Mouse (Mus musculus): ENCODE results near the gene Med28. TPM values are rescaled to one million over a fixed set of nuclear protein-coding genes. Genes with fewer than 3 reads are reported as not detected.
A peak's percentile ranks its signal among the peaks of the same experiment; 100 is the strongest.

Med28 gene
- polyA plus RNA-seq, 1 experiment from 2014 or later = 272 TPM

DNA sequence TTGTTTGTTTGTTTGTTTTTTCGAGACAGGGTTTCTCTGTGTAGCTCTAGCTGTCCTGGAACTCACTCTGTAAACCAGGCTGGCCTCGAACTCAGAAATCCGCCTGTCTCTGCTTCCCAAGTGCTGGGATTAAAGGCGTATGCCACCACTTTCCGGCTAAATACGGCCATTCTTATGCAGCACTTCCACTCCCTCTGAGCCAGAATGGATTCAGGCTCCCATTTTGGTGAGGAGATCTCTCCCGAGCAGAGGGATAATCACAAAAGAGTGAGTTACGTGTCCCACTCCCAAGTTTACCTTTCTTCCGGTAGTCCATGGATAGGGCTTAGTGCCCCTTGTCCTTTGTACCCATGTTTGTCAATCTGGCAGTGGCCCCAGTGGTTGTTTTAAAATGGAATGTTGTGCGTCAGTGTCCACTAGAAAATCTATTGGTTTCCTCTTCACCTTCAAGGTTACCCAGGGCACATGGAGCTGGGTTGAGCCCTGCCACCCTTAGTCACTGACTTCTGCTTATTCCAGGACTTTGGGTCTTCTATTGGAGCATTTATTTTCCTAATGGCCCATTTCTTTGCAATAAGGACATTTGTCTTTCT lies 4.8 kb upstream of the Med28 start:
- ATAC-seq (ENCODE audit: low FRiP score) = no peak
- no peaks in the 10 kb centered on the region for H3K27me3 ChIP-seq
- H3K9ac ChIP-seq = no peak overlapping the region
- H3K4me3 ChIP-seq = no peak overlapping the region
- no peak overlapping the region for H3K4me2 ChIP-seq
- H3K9me3 ChIP-seq = no peaks in the 10 kb centered on the region
- H3K36me3 ChIP-seq = peaks cover 19% of the 10 kb centered on the region
- no peak overlapping the region for H3K27ac ChIP-seq
- H3K4me1 ChIP-seq (replicated peaks) = no peaks in the 10 kb centered on the region
- 92% methylated on average over 10 of the region's 10 CpGs for WGBS

DNA sequence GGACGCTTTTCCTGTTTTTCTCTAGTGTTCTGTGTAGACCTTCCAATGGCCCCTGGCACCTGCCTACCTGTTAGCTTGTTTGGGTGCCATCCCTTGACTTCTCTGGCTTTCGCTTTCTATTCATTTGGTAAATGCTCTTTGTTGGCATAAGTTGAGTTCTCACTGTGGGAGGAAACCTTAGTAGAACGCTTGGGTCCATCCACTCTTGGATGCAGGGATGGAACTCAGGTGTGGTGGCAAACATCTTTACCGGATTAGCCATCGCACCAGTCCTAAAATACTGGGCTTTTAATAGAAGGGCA lies 731 bp downstream of the Med28 start:
- H3K36me3 ChIP-seq = peaks cover 20% of the 10 kb centered on the region
- H3K4me2 ChIP-seq = peak overlapping the region; percentile 91
- H3K9me3 ChIP-seq = no peaks in the 10 kb centered on the region
- H3K9ac ChIP-seq = peak overlapping the region; percentile 91
- WGBS = 5% methylated on average over 5 of the region's 5 CpGs
- H3K27ac ChIP-seq = no peak overlapping the region
- ATAC-seq (ENCODE audit: low FRiP score) = no peak
- H3K4me3 ChIP-seq = peak overlapping the region; percentile 93
- H3K27me3 ChIP-seq = no peaks in the 10 kb centered on the region
- H3K4me1 ChIP-seq (replicated peaks) = peaks cover 18% of the 10 kb centered on the region

GRCm38 (mm10) chr5:45521601-45522000 lies 1.6 kb downstream of the Med28 start:
- H3K9ac ChIP-seq = no peak overlapping the region
- 93% methylated on average over 6 of the region's 6 CpGs for WGBS
- ATAC-seq (ENCODE audit: low FRiP score) = no peak
- H3K27me3 ChIP-seq = no peaks in the 10 kb centered on the region
- no peaks in the 10 kb centered on the region for H3K9me3 ChIP-seq
- peak overlapping the region; percentile 93 for H3K4me3 ChIP-seq
- peaks cover 28% of the 10 kb centered on the region for H3K36me3 ChIP-seq
- H3K4me1 ChIP-seq (replicated peaks) = peaks cover 18% of the 10 kb centered on the region
- no peak overlapping the region for H3K27ac ChIP-seq
- peak overlapping the region; percentile 91 for H3K4me2 ChIP-seq

DNA sequence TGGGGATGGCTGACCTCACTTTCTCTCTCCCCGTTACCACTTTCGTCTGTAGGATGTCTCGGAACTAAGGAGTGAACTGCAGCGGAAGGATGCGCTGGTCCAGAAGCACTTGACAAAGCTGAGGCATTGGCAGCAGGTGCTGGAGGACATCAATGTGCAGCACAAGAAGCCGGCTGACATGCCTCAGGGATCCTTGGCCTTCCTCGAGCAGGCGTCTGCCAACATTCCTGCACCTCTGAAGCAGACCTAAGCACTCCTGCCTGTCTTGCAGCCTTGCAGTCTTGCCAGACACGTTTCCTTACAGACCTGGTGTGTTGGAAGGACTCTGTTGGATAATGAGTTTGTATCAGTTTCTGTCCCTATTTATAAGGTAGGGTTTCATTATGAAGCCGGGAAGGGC lies 5.1 kb downstream of the Med28 start:
- Histone ChIP-seq H3K9me3 (no peaks in the 10 kb centered on the region), H3K4me1 (replicated peaks) (peaks cover 18% of the 10 kb centered on the region), H3K9ac (no peak overlapping the region), H3K27ac (no peak overlapping the region), H3K4me3 (no peak overlapping the region), H3K36me3 (peaks cover 60% of the 10 kb centered on the region), H3K4me2 (no peak overlapping the region), H3K27me3 (no peaks in the 10 kb centered on the region)
- no peak for ATAC-seq (ENCODE audit: low FRiP score)
- 96% methylated on average over 10 of the region's 10 CpGs for WGBS

GRCm38 (mm10) chr5:45526338-45526737 lies 6.3 kb downstream of the Med28 start:
- Histone ChIP-seq H3K4me3 (no peak overlapping the region), H3K27me3 (no peaks in the 10 kb centered on the region), H3K4me2 (no peak overlapping the region), H3K4me1 (replicated peaks) (peaks cover 11% of the 10 kb centered on the region), H3K9me3 (no peaks in the 10 kb centered on the region), H3K36me3 (peaks cover 71% of the 10 kb centered on the region), H3K27ac (no peak overlapping the region), H3K9ac (no peak overlapping the region)
- no peak for ATAC-seq (ENCODE audit: low FRiP score)
- WGBS = 96% methylated on average over 4 of the region's 4 CpGs

DNA sequence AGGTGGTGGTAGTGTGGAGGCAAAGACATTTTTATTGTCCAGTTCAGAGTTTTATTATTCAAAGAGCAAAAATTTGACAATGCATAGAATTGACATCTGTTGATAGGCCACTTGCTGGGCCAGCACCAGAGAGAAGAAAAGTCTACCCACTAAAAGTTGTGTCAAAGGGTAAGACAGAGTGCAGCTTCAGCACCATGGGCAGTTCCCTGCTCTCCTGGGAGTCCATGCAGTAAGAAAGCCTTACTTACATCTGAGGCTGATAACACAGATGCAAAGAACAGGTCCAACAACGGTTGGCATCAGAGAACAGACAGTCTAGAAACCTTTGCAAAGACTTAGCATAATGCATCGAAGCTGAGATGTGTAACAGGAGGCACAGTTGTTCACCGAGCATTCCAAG lies 9.7 kb downstream of the Med28 start:
- no peak overlapping the region for H3K27ac ChIP-seq
- no peaks in the 10 kb centered on the region for H3K27me3 ChIP-seq
- no peaks in the 10 kb centered on the region for H3K9me3 ChIP-seq
- no peak overlapping the region for H3K4me2 ChIP-seq
- ATAC-seq (ENCODE audit: low FRiP score) = no peak
- H3K36me3 ChIP-seq = peaks cover 69% of the 10 kb centered on the region
- no peak overlapping the region for H3K9ac ChIP-seq
- WGBS = 99% methylated on average over 3 of the region's 3 CpGs
- peaks cover 4% of the 10 kb centered on the region; the same call in 1 of the 2 replicates for H3K4me1 ChIP-seq (replicated peaks)
- H3K4me3 ChIP-seq = no peak overlapping the region

- Histone ChIP-seq H3K27me3 (no peaks in the 10 kb centered on the region), H3K4me3 (no peak overlapping the region), H3K9ac (0 out of 2 replicates have a peak overlapping the region, but pooled peaks have one; percentile 5), H3K4me2 (no peak overlapping the region), H3K9me3 (no peaks in the 10 kb centered on the region), H3K27ac (no peak overlapping the region), H3K36me3 (peaks cover 24% of the 10 kb centered on the region), H3K4me1 (replicated peaks) (peaks cover 4% of the 10 kb centered on the region; the same call in 1 of the 2 replicates)
- 5% methylated on average over 17 of the region's 17 CpGs for WGBS
- peak; percentile 82 for ATAC-seq (ENCODE audit: low FRiP score)
These were observed 14.5 kb downstream of the Med28 start for GRCm38 (mm10) chr5:45534319-45535098.

DNA sequence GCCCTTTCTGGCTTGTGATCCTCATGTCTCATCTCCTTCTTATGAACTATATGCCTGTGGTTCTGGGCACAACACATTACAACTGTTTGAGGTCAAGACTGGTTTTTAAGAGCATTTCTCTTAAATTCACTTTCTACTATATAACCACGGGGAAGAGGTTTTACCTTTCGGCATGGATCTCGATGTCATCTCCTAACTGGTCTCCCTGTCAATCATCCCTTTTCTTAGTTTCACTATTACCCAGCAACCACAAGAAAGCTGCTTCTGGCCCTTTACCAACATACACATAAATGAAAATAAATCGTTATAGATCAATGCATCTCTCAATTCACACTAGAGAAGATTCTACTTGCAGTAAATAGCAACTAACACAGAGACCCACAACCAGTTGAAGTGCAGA lies 15.1 kb downstream of the Med28 start:
- Histone ChIP-seq H3K9me3 (no peaks in the 10 kb centered on the region), H3K4me1 (replicated peaks) (peaks cover 4% of the 10 kb centered on the region; the same call in 1 of the 2 replicates), H3K4me3 (no peak overlapping the region), H3K4me2 (no peak overlapping the region), H3K27ac (no peak overlapping the region), H3K9ac (no peak overlapping the region), H3K27me3 (no peaks in the 10 kb centered on the region), H3K36me3 (peaks cover 19% of the 10 kb centered on the region)
- no peak for ATAC-seq (ENCODE audit: low FRiP score)
- WGBS = 73% methylated on average over 4 of the region's 4 CpGs

GRCm38 (mm10) chr5:45539502-45539901 lies 19.5 kb downstream of the Med28 start:
- Histone ChIP-seq H3K27ac (no peak overlapping the region), H3K27me3 (0 out of 2 replicates have a peak, but pooled peaks cover 3% of the 10 kb centered on the region), H3K9ac (no peak overlapping the region), H3K9me3 (no peaks in the 10 kb centered on the region), H3K36me3 (no peaks in the 10 kb centered on the region), H3K4me3 (no peak overlapping the region), H3K4me2 (no peak overlapping the region), H3K4me1 (replicated peaks) (no peaks in the 10 kb centered on the region)
- WGBS = 59% methylated on average over 10 of the region's 10 CpGs
- ATAC-seq (ENCODE audit: low FRiP score) = no peak

- Histone ChIP-seq H3K4me1 (replicated peaks) (no peaks in the 10 kb centered on the region), H3K36me3 (no peaks in the 10 kb centered on the region), H3K27ac (no peak overlapping the region), H3K9me3 (no peaks in the 10 kb centered on the region), H3K9ac (no peak overlapping the region), H3K4me3 (no peak overlapping the region), H3K4me2 (no peak overlapping the region), H3K27me3 (0 out of 2 replicates have a peak, but pooled peaks cover 3% of the 10 kb centered on the region)
- 63% methylated on average over 5 of the region's 5 CpGs for WGBS
- no peak for ATAC-seq (ENCODE audit: low FRiP score)
These were observed 23.3 kb downstream of the Med28 start for GRCm38 (mm10) chr5:45543374-45543773.

DNA sequence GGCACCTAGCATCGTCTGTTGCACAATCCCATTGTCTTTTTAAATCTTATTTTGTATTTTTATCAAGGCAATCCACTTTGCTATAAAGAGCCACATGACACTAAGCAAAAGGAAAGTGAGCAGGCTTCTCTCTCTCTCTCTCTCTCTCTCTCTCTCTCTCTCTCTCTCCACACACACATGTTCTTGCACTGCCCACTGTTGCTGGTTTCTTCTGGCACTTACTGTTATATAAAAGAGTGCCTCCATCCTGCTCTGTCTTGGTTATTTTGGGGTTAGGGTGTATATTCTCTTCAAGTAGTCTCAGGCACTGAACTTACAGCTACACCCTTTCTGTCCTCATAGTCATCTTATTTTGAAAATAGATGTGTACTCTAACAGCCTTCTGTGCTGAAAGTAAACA lies 29.6 kb downstream of the Med28 start:
- Histone ChIP-seq H3K4me1 (replicated peaks) (no peaks in the 10 kb centered on the region), H3K4me3 (no peak overlapping the region), H3K9ac (no peak overlapping the region), H3K9me3 (no peaks in the 10 kb centered on the region), H3K4me2 (no peak overlapping the region), H3K36me3 (no peaks in the 10 kb centered on the region), H3K27me3 (no peaks in the 10 kb centered on the region), H3K27ac (no peak overlapping the region)
- no peak for ATAC-seq (ENCODE audit: low FRiP score)
- WGBS = 100% methylated on average over 1 of the region's 1 CpGs

DNA sequence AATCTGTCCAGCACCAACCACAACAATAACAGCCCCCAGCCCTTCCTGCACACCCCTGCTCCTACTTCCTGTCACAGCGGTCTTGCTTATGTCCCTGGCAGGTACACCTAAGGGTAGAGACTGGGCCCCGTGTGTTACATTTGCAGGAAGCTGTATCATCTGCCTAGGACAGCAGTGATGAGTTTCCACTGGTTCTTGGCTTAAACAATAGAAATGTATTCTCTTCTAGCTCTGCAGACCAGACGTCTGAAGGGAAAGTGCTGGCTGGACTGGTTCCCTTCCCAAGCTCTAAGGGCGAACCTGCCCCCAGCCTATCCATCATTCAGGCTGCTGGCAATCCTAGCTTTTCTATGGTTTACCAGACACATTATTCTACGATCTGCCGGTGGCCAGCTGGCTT lies 44.0 kb downstream of the Med28 start:
- Histone ChIP-seq H3K9me3 (no peaks in the 10 kb centered on the region), H3K9ac (no peak overlapping the region), H3K4me1 (replicated peaks) (no peaks in the 10 kb centered on the region), H3K4me2 (no peak overlapping the region), H3K4me3 (no peak overlapping the region), H3K27me3 (no peaks in the 10 kb centered on the region), H3K36me3 (no peaks in the 10 kb centered on the region), H3K27ac (no peak overlapping the region)
- WGBS = 68% methylated on average over 6 of the region's 6 CpGs
- no peak for ATAC-seq (ENCODE audit: low FRiP score)

- no peak overlapping the region for H3K9ac ChIP-seq
- 88% methylated on average over 1 of the region's 1 CpGs for WGBS
- H3K4me1 ChIP-seq (replicated peaks) = no peaks in the 10 kb centered on the region
- no peaks in the 10 kb centered on the region for H3K9me3 ChIP-seq
- H3K36me3 ChIP-seq = no peaks in the 10 kb centered on the region
- no peak overlapping the region for H3K27ac ChIP-seq
- no peak for ATAC-seq (ENCODE audit: low FRiP score)
- H3K4me2 ChIP-seq = no peak overlapping the region
- H3K27me3 ChIP-seq = no peaks in the 10 kb centered on the region
- no peak overlapping the region for H3K4me3 ChIP-seq
These were observed 45.8 kb downstream of the Med28 start for GRCm38 (mm10) chr5:45565829-45566228.
